Mouse (Mus musculus) C2C12 (cell line): ENCODE results near the gene Ugt1a9.
A peak's percentile ranks its signal among the peaks of the same experiment; 100 is the strongest.

Source experiments
- CEBPB ChIP-seq: IDR thresholded peaks from one replicate; pipeline ENCODE4 v1.6.1; 2011; ENCODE audit warnings: low read depth, mild to moderate bottlenecking, control low read depth, moderate library complexity
- CTCF ChIP-seq: IDR thresholded peaks from one replicate; pipeline ENCODE4 v1.5.1; 2011; ENCODE audit not compliant: control insufficient read depth, insufficient read depth, insufficient read length
- FOSL1 ChIP-seq: IDR thresholded peaks from one replicate; pipeline ENCODE4 v1.8.0; 2011; ENCODE audit warnings: mild to moderate bottlenecking, low read length; ENCODE audit not compliant: poor library complexity, insufficient read depth, severe bottlenecking
- MAX ChIP-seq: IDR thresholded peaks from one replicate; pipeline ENCODE4 v1.6.1; 2011; ENCODE audit warnings: mild to moderate bottlenecking, control low read depth
- MYOD1 ChIP-seq: IDR thresholded peaks from one replicate; pipeline ENCODE4 v1.6.1; 2011; ENCODE audit warnings: low read depth; ENCODE audit not compliant: control insufficient read depth, insufficient read length
- MYOG ChIP-seq: IDR thresholded peaks from one replicate; pipeline ENCODE4 v1.6.1; 2011; ENCODE audit not compliant: control insufficient read depth, insufficient read length; ENCODE audit errors: extremely low read depth
- USF1 ChIP-seq: IDR thresholded peaks from one replicate; pipeline ENCODE4 v1.6.1; 2011; ENCODE audit warnings: low read depth, mild to moderate bottlenecking, control low read depth, moderate library complexity

- TF ChIP-seq CTCF (no peak), CEBPB (no peak), MAX (no peak), MYOD1 (no peak), USF1 (peak; percentile 67), MYOG (no peak), FOSL1 (no peak)
These were observed 6.5 kb downstream of the Ugt1a9 start for GRCm38 (mm10) chr1:88077128-88077527.
